Mouse (Mus musculus) gastrocnemius, adult 2 months (tissue): Measurements from ENCODE around the gene Cox18. TPM values are rescaled to one million over a fixed set of nuclear protein-coding genes. Genes with fewer than 3 reads are reported as not detected.
A peak's percentile ranks its signal among the peaks of the same experiment; 100 is the strongest.
"Not testable (repeated sequence)": the region's sequence is repeated elsewhere in the genome, so short reads cannot be mapped to it uniquely, and the experiment has no call there.

ENCODE experiments used
- DNase-seq: peaks from one replicate; pipeline ENCODE4 v3.0.0; 2022
- H3K27ac ChIP-seq: fragments of 200-600 bp; 2 replicates; pipeline ENCODE4 v1.8.1; 2022; ENCODE audit warnings: mild to moderate bottlenecking
- H3K4me3 ChIP-seq: fragments of 200-600 bp; 2 replicates; pipeline ENCODE4 v1.8.1; 2022; ENCODE audit warnings: mild to moderate bottlenecking, moderate library complexity
- CTCF ChIP-seq: fragments of 200-600 bp; IDR thresholded peaks from 2 replicates; pipeline ENCODE4 v1.8.1; 2022; ENCODE audit warnings: antibody characterized with exemption, mild to moderate bottlenecking, moderate library complexity
- intact Hi-C: fragments of 180-260 bp; cut with DNase I; formaldehyde crosslinking; loops from one replicate; pipeline ENCODE4 v1.15.1; 2025
- long read RNA-seq, 2 experiments: library from polyadenylated mRNA; stranded (forward); transcript quantifications; one replicate each; pipeline ENCODE4 v2.0.0; 2021
- total RNA-seq, 2 experiments: library from RNA; stranded (reverse); gene quantifications; 2 replicates each; pipeline ENCODE4 v1.2.3; 2021

The Cox18 gene
- total RNA-seq: 10 to 100 TPM in 1 of 2 experiments, 1 to 10 TPM in 1; 8.1 to 11.0 TPM
- long read RNA-seq, experiment 1, partial matches to known transcripts: 0 of 11 reads
- long read RNA-seq, experiment 1, other reads (novel, unspliced or antisense): 6 of 11 reads
- long read RNA-seq, experiment 2, transcript Cox18-201 (6 exons, 1,333 nt): major isoform, 7 of 19 reads
- long read RNA-seq, experiment 2, transcript Cox18-202 (6 exons, 1,307 nt): major isoform, 7 of 19 reads
- long read RNA-seq, experiment 2, partial matches to known transcripts: 0 of 19 reads
- long read RNA-seq, experiment 2, other reads (novel, unspliced or antisense): 5 of 19 reads

- intact Hi-C loops: loop anchor here (1.0 kb wide), 1 partner anchor 143 kb away; the partner anchor contains the start of gene Ankrd17
- Histone ChIP-seq H3K4me3 (peak within 1 kb of the TSS; percentile 91), H3K27ac (peak within 1 kb of the TSS; percentile 89)
- TF ChIP-seq CTCF: no peak; the same call in 1 of the 2 replicates
- peak; percentile 100 for DNase-seq
Measured at GRCm38 (mm10) chr5:90223534-90224381, at the start of gene Cox18. Cox18 (minus strand) TSS chr5:90224001.

DNA sequence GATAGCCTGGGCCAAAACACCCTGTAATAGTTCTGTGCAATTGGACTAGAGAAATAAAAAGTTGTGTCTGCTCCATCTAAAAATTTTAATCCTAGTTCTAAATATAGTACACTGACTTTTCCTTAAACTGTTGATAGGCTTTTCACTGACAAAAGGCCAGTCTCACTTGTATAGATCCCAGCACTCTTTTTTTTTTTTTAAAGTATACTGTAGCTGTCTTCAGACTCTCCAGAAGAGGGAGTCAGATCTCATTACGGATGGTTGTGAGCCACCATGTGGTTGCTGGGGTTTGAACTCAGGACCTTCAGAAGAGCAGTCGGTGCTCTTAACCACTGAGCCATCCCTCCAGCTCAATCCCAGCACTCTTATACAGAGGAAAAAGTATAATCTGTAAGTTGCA is 38.4 kb upstream of the Cox18 start:
- H3K4me3 ChIP-seq, H3K27ac ChIP-seq, DNase-seq: not testable (repeated sequence)
- intact Hi-C loops: loop anchor here (5.0 kb wide), 1 partner anchor 35 kb away; no protein-coding TSS in a partner anchor

GRCm38 (mm10) chr5:90257023-90257422 is 33.2 kb upstream of the Cox18 start:
- no peak overlapping the region for H3K27ac ChIP-seq
- no peak overlapping the region for H3K4me3 ChIP-seq
- no peak for DNase-seq
- TF ChIP-seq CTCF: no peak
- intact Hi-C loops: no loop called here

DNA sequence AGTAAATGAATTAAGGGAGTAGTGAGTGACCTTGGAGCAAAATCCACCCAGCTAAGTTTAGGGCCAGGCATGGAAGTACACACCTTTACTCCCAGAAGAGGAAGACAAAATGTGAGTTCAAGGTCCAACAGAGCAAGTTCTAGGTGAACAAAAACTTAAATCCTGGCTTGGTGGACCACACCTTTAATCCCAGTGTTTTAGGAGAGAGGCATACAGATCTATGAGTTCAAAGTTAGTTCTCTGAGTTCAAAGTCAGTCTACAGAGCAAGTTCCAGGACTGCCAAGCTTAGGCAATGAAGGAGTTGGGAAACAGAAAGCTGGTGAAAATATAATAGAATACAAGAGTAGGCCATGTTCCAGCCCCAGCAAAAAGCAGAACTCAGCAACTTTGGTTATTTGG is 23.7 kb upstream of the Cox18 start:
- intact Hi-C loops: no loop called here
- no peak for DNase-seq
- no peak for TF ChIP-seq CTCF
- no peak overlapping the region for H3K4me3 ChIP-seq
- H3K27ac ChIP-seq: no peak overlapping the region

GRCm38 (mm10) chr5:90246987-90247386 is 23.2 kb upstream of the Cox18 start:
- no peak for DNase-seq
- intact Hi-C loops: no loop called here
- Histone ChIP-seq H3K4me3 (no peak overlapping the region), H3K27ac (no peak overlapping the region)
- no peak for TF ChIP-seq CTCF

- DNase-seq: no peak
- Histone ChIP-seq H3K27ac (no peak overlapping the region), H3K4me3 (no peak overlapping the region)
- intact Hi-C loops: no loop called here
- no peak for TF ChIP-seq CTCF
Measured at GRCm38 (mm10) chr5:90246567-90246966, 22.8 kb upstream of the Cox18 start.

GRCm38 (mm10) chr5:90245416-90245815 is 21.6 kb upstream of the Cox18 start:
- no peak for TF ChIP-seq CTCF
- intact Hi-C loops: no loop called here
- no peak overlapping the region for H3K27ac ChIP-seq
- DNase-seq: no peak
- H3K4me3 ChIP-seq: no peak overlapping the region

DNA sequence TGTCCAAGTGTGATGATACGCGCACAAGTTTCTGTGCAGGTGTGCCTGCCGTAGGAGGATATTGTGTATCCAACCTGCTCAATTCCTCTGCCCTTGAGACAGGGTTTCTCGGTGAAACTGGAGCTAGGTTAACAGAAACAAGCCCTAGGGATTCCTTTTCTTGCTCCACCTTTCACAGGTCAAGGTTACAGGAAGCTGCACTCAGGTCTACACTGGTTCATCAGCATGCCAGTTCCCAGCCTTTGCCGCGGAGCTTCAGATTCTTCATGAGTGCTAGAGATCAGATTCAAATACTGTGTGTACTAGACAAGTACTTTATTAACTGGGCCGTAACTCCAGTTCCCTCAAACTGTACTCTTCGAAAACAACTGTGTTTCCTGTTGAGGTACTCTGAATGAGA is 11.4 kb upstream of the Cox18 start:
- no peak overlapping the region for H3K4me3 ChIP-seq
- no peak for TF ChIP-seq CTCF
- intact Hi-C loops: loop anchor here (5.0 kb wide), 1 partner anchor 37 kb away; no protein-coding TSS in a partner anchor
- no peak for DNase-seq
- H3K27ac ChIP-seq: no peak overlapping the region

- Histone ChIP-seq H3K27ac (no peak overlapping the region), H3K4me3 (no peak overlapping the region)
- DNase-seq: no peak
- TF ChIP-seq CTCF: no peak
- intact Hi-C loops: no loop called here
Measured at GRCm38 (mm10) chr5:90233305-90233704, 9.5 kb upstream of the Cox18 start.

GRCm38 (mm10) chr5:90229760-90230159 is 6.0 kb upstream of the Cox18 start:
- Histone ChIP-seq H3K4me3 (no peak overlapping the region), H3K27ac (no peak overlapping the region)
- no peak for DNase-seq
- intact Hi-C loops: loop anchor here (5.0 kb wide), 2 partner anchors 33 to 58 kb away; no protein-coding TSS in a partner anchor
- no peak for TF ChIP-seq CTCF

- no peak for DNase-seq
- Histone ChIP-seq H3K27ac (no peak overlapping the region), H3K4me3 (no peak overlapping the region)
- no peak for TF ChIP-seq CTCF
- intact Hi-C loops: loop anchor here (5.0 kb wide), 2 partner anchors 36 to 61 kb away; no protein-coding TSS in a partner anchor
Measured at GRCm38 (mm10) chr5:90226696-90227095, 2.9 kb upstream of the Cox18 start.

DNA sequence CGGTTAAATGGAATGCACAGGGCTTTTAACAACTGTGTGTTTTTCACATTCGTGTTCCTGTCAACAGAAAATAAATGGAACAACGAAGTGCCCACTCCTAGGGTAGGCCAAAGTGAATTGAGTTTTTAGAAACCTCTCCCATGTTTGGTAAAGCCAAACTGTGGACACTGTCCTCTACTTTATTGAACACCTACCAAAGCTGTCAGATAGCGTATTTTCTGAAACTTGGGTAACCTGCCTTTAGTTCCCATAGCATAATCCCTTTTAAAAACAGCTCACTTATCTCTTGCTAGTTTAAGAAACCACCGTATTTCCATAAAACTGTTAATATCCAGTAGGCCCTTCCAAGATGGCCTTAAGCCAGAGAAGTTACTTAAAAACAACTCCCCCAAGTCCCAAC is 929 bp upstream of the Cox18 start:
- intact Hi-C loops: loop anchor here (5.0 kb wide), 2 partner anchors 38 to 63 kb away; no protein-coding TSS in a partner anchor
- DNase-seq: no peak
- H3K4me3 ChIP-seq: peak overlapping the region; percentile 91
- TF ChIP-seq CTCF: no peak
- peak overlapping the region; percentile 89 for H3K27ac ChIP-seq

- intact Hi-C loops: loop anchor here (1.0 kb wide), 1 partner anchor 143 kb away; the partner anchor contains the start of gene Ankrd17
- Histone ChIP-seq H3K4me3 (peak overlapping the region; percentile 91), H3K27ac (peak overlapping the region; percentile 89)
- no peak for DNase-seq
- TF ChIP-seq CTCF: no peak
Measured at GRCm38 (mm10) chr5:90222937-90223336, 864 bp downstream of the Cox18 start.
